Mouse (Mus musculus) kidney, postnatal 0 days (tissue): Measurements from ENCODE around the gene Exoc8. TPM values are rescaled to one million over a fixed set of nuclear protein-coding genes. Genes with fewer than 3 reads are reported as not detected.

Experiments used
- ATAC-seq: fragments of 200-750 bp; cut with Nextera tagmentation; replicated peaks from 2 replicates; pipeline ENCODE4 v1.8.0; 2017; ENCODE audit warnings: low read depth, moderate number of reproducible peaks, moderate TSS enrichment, moderate library complexity; ENCODE audit not compliant: low FRiP score
- DNase-seq: peaks from one replicate; pipeline ENCODE4 v3.0.0-alpha.2; 2016; ENCODE audit warnings: low spot score
- H3K27ac ChIP-seq: fragments of 300-500 bp; sonication (generic); 2 replicates; pipeline ENCODE4 v1.5.1; 2014; ENCODE audit warnings: mild to moderate bottlenecking
- H3K27me3 ChIP-seq: fragments of 300-500 bp; sonication (generic); 2 replicates; pipeline ENCODE4 v1.6.1; 2014; ENCODE audit warnings: low read length, mixed read lengths; ENCODE audit not compliant: insufficient read depth
- H3K36me3 ChIP-seq: fragments of 300-500 bp; sonication (generic); 2 replicates; pipeline ENCODE4 v1.6.1; 2014; ENCODE audit warnings: low read length, mixed read lengths; ENCODE audit not compliant: insufficient read depth
- H3K4me1 ChIP-seq: fragments of 300-500 bp; sonication (generic); replicated peaks from 2 replicates; pipeline ENCODE4 v1.6.1; 2014; ENCODE audit warnings: antibody characterized with exemption, low read length, mixed read lengths; ENCODE audit not compliant: insufficient read depth
- H3K4me2 ChIP-seq: fragments of 300-500 bp; sonication (generic); 2 replicates; pipeline ENCODE4 v1.6.1; 2014; ENCODE audit warnings: mild to moderate bottlenecking, low read length, moderate library complexity, mixed read lengths
- H3K4me3 ChIP-seq: fragments of 300-500 bp; sonication (generic); replicated peaks from 2 replicates; pipeline ENCODE4 v1.5.1; 2014; ENCODE audit warnings: low read depth, low read length
- H3K9ac ChIP-seq: fragments of 300-500 bp; sonication (generic); 2 replicates; pipeline ENCODE4 v1.6.1; 2014; ENCODE audit warnings: low read depth, low read length
- H3K9me3 ChIP-seq: fragments of 300-500 bp; sonication (generic); replicated peaks from 2 replicates; pipeline ENCODE4 v1.6.1; 2016; ENCODE audit warnings: low read length, inconsistent platforms, mixed read lengths
- CTCF ChIP-seq: IDR thresholded peaks from 2 replicates; pipeline ENCODE4 v1.5.1; 2016; ENCODE audit warnings: antibody characterized with exemption, low read depth, mild to moderate bottlenecking, moderate library complexity
- WGBS: fragments of 180-500 bp; shearing (Covaris S2); extraction: QIAGEN DNeasy Blood & Tissue Kit; methylation state at CpG from one replicate; pipeline ENCODE4 v1.1.7; 2014; 5-methylcytosine and 5-hydroxymethylcytosine counted together
- polyA plus RNA-seq: library from polyadenylated mRNA; unstranded; fragments of >200 nt; fragmentation: Nextera tagmentation; extraction: Ambion mirVana; gene quantifications from 2 replicates; pipeline ENCODE4 v1.2.1, GENCODE M21; 2015

The Exoc8 gene
- polyA plus RNA-seq, 1 experiment from 2014 or later = 6.1 TPM

DNA sequence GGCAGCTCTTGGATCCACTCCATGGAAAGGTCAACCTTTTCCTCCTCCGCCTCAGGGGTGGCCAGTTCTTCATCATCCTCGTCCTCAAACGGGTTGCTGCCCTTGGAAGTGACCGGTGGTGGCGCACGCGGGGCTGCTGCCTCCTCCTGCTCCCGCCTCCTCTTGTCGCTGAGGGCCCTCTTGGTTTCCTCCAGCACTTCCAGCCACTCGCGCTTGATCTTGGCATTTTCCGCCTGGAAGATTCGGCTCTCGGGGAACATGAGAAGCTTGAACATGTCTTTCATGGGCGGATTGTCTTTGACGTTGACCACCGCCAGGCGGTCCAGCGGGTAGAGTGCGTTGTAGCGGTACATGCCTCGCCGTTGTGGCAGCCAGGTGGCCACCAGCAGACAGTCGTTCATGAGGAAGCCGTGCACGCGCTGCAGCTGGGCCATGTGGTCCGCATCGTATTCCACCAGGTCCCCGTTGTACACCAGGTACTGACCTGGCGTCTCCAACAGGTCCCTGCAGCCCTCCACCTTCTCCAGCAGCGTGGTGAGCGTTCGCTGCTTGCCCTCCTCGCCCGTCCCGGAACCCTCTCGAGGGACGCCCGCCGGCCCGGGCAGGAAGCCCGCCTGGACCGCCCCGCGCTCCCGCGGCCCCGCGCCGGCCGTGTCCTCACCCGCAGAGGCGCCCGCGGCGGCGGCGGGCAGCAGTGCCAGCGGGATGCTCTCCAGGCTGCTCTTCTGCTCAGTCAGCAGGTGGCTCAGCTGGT, 696 bp downstream of the Exoc8 start:
- peak; percentile 62 for ATAC-seq
- H3K9ac ChIP-seq = peak overlapping the region; percentile 80
- DNase-seq = peak; percentile 92
- TF ChIP-seq CTCF = peak; percentile 72
- H3K27me3 ChIP-seq = no peaks in the 10 kb centered on the region
- under 1% methylated on average over 60 of the region's 60 CpGs for WGBS
- no peaks in the 10 kb centered on the region for H3K9me3 ChIP-seq
- peaks cover 16% of the 10 kb centered on the region for H3K36me3 ChIP-seq
- H3K4me3 ChIP-seq = peak overlapping the region; percentile 77
- H3K4me2 ChIP-seq = peak overlapping the region; percentile 97
- H3K4me1 ChIP-seq = peaks cover 17% of the 10 kb centered on the region
- peak overlapping the region; percentile 83 for H3K27ac ChIP-seq

DNA sequence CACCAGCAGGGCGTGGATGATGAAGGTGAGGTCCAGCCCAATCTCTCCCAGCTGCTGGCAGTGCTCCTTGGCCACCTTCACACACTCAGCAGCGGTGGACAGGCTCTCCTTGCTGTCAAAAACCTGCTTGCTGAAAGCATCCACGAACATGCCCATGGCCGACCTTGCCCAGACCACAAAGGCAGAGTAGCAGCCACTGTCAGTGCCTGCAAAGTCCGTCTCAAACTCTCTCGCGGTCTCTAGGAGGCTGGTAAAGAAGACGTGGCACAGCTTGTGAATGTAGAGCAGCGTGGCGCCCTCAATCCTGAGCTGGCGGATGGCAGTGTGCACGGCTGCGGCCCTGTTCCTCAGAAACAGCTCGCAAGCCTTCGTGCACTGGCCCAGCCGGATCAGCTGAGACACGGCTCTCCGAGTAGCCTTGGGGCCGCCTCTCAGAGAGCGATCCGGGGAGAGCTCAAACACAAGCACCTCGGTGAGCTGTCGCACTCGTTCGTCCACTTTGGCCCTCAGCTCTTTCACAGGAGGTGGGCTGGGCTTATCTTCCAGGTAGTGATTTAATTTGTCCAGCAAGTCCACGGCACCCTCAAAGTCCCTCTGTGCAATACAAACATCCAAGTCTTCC, 1.4 kb downstream of the Exoc8 start:
- 65% methylated on average over 26 of the region's 26 CpGs for WGBS
- no peak for ATAC-seq
- H3K36me3 ChIP-seq = peaks cover 16% of the 10 kb centered on the region
- peak overlapping the region; percentile 97 for H3K4me2 ChIP-seq
- peaks cover 17% of the 10 kb centered on the region for H3K4me1 ChIP-seq
- no peaks in the 10 kb centered on the region for H3K27me3 ChIP-seq
- TF ChIP-seq CTCF = no peak
- no peak for DNase-seq
- peak overlapping the region; percentile 83 for H3K27ac ChIP-seq
- H3K9me3 ChIP-seq = no peaks in the 10 kb centered on the region
- H3K4me3 ChIP-seq = peak overlapping the region; percentile 77
- H3K9ac ChIP-seq = peak overlapping the region; percentile 44; the same call in 1 of the 2 replicates

DNA sequence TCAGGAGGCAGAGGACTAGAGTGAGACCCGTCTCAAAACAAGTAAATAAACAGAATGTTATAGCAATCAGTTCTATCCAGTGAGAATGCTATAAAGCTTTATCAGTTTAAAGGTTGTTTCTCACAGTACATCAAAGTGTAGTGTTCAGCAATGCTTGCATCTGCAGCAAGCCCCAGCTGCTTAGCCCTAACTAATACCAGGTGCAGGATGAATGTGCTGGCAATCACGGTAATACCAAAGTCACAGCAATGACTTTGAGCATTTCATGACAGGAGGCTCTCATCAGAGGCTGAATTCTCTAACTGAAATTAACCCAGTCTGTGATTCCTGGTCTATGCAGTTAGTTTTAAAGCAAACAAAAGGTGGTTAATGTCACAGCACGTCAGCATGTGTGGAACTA, 4.9 kb downstream of the Exoc8 start:
- WGBS = 65% methylated on average over 3 of the region's 3 CpGs
- Histone ChIP-seq H3K4me3 (no peak overlapping the region), H3K27ac (no peak overlapping the region), H3K9ac (no peak overlapping the region), H3K9me3 (no peaks in the 10 kb centered on the region), H3K36me3 (peaks cover 28% of the 10 kb centered on the region), H3K4me1 (peaks cover 12% of the 10 kb centered on the region), H3K27me3 (no peaks in the 10 kb centered on the region), H3K4me2 (no peak overlapping the region)
- TF ChIP-seq CTCF = no peak
- DNase-seq = no peak
- ATAC-seq = no peak

DNA sequence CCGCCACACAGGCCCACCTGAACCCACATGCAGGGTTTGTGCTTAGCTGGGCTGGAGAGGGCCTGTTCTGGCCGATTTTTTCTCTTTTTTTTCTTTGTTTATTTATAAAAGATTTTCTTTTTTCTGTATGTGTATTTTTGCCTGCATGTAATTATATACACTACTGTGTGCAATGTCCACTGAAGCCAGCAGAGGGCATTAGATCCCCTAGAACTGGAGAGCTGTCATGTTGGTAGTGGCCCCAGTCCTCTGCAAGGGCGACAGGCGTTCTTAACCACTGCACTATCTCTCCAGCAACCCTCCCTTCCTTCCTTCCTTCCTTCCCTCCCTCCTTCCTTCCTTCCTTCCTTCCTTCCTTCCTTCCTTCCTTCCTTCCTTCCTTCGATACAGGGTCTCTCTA, 9.1 kb downstream of the Exoc8 start:
- ATAC-seq (no peak), DNase-seq (no peak)
- Histone ChIP-seq H3K36me3 (peaks cover 60% of the 10 kb centered on the region), H3K4me1 (no peaks in the 10 kb centered on the region), H3K27me3 (no peaks in the 10 kb centered on the region), H3K9ac (no peak overlapping the region), H3K9me3 (no peaks in the 10 kb centered on the region), H3K4me2 (no peak overlapping the region), H3K4me3 (no peak overlapping the region), H3K27ac (no peak overlapping the region)
- WGBS = 94% methylated on average over 5 of the region's 5 CpGs
- peak; percentile 27; the same call in 1 of the 2 replicates for TF ChIP-seq CTCF

DNA sequence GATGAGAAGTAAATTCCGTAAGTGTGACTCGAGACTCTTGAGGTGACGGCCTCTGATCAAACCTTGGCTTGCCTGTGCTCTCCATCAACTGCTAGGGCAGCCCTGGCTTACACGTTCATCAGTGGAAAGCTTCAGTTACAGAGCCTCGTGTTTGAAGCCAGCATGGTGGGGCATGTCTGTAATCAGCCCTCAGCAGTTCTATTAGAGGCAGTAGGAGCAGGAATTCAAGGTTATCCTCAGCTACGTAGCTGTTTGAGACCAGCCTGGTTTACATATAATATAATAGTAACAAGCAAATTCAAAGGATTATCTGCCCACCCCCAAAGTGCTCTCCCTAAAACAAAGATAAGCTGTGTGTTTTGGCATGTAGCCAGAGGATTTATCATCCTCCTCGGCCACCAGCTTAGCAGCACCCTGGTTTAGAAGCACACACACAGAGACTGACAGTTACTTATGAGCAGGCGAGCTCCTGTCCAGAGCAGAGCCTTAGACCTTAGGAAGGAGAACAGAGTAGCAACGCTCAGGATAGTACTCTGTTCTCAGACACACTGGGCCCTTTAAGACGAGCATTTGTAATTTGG, 18.5 kb downstream of the Exoc8 start:
- TF ChIP-seq CTCF = no peak
- WGBS = 80% methylated on average over 10 of the region's 10 CpGs
- no peak for DNase-seq

DNA sequence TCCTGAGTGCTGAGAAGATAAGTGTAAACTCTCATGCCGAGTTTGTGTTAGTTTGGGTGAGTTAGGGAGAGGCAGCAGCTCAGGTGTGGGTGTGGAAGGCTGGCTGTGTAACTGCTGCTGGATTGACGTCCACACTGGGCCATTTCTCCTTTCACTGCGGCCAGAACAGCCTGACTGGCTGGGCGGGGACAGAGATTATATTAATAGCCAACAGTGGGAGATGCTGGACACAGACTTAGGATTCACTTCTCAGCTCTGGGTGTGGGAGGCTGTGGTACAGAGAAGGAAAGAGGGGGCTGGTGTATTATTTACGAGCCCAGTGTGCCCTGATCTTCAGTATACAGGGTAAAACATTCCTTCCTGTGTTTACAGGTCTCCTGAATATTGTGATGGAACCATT, 19.4 kb downstream of the Exoc8 start:
- WGBS = 80% methylated on average over 5 of the region's 5 CpGs
- no peak for TF ChIP-seq CTCF
- Histone ChIP-seq H3K4me2 (no peak overlapping the region), H3K9me3 (no peaks in the 10 kb centered on the region), H3K9ac (no peak overlapping the region), H3K27ac (no peak overlapping the region), H3K4me3 (no peak overlapping the region), H3K27me3 (no peaks in the 10 kb centered on the region), H3K36me3 (peaks cover 77% of the 10 kb centered on the region), H3K4me1 (no peaks in the 10 kb centered on the region)
- DNase-seq = no peak
- ATAC-seq = no peak

More for the DNA sequence above, 18.5 kb downstream of the Exoc8 start:
- H3K4me3 ChIP-seq = no peak overlapping the region
- no peaks in the 10 kb centered on the region for H3K27me3 ChIP-seq
- H3K36me3 ChIP-seq = peaks cover 83% of the 10 kb centered on the region
- H3K4me2 ChIP-seq = no peak overlapping the region
- H3K9me3 ChIP-seq = no peaks in the 10 kb centered on the region
- H3K4me1 ChIP-seq = no peaks in the 10 kb centered on the region
- H3K9ac ChIP-seq = no peak overlapping the region
- H3K27ac ChIP-seq = no peak overlapping the region
- ATAC-seq = no peak
